Mouse (Mus musculus) forebrain, postnatal 0 days (tissue): ENCODE data around the gene Sidt1. TPM values are rescaled to one million over a fixed set of nuclear protein-coding genes. Genes with fewer than 3 reads are reported as not detected.

Experiments used
- ATAC-seq: fragments of 200-750 bp; cut with Nextera tagmentation; 2 replicates; pipeline ENCODE4 v1.8.0; 2017; ENCODE audit warnings: mild to moderate bottlenecking, moderate library complexity
- DNase-seq: peaks from one replicate; pipeline ENCODE4 v3.0.0-alpha.2; 2015
- H3K27ac ChIP-seq: fragments of 300-500 bp; sonication (generic); 2 replicates; pipeline ENCODE4 v1.5.1; 2014; ENCODE audit warnings: low read depth, mild to moderate bottlenecking, antibody characterized with exemption, low read length, moderate library complexity, mixed read lengths
- H3K27me3 ChIP-seq: fragments of 300-500 bp; sonication (generic); 2 replicates; pipeline ENCODE4 v1.6.1; 2014; ENCODE audit warnings: mild to moderate bottlenecking, low read length, mixed read lengths; ENCODE audit not compliant: insufficient read depth
- H3K36me3 ChIP-seq: fragments of 300-500 bp; sonication (generic); 2 replicates; pipeline ENCODE4 v1.6.1; 2014; ENCODE audit warnings: mild to moderate bottlenecking, moderate library complexity; ENCODE audit not compliant: insufficient read depth
- H3K4me1 ChIP-seq: fragments of 300-500 bp; sonication (generic); 2 replicates; pipeline ENCODE4 v1.6.1; 2014; ENCODE audit warnings: antibody characterized with exemption; ENCODE audit not compliant: insufficient read depth
- H3K4me2 ChIP-seq: fragments of 300-500 bp; sonication (generic); 2 replicates; pipeline ENCODE4 v1.6.1; 2014; ENCODE audit warnings: low read depth, mild to moderate bottlenecking, moderate library complexity
- H3K4me3 ChIP-seq: fragments of 300-500 bp; sonication (generic); 2 replicates; pipeline ENCODE4 v1.5.1; 2014; ENCODE audit warnings: low read depth, low read length, mixed read lengths
- H3K9ac ChIP-seq: fragments of 300-500 bp; sonication (generic); 2 replicates; pipeline ENCODE4 v1.6.1; 2014; ENCODE audit warnings: mild to moderate bottlenecking
- H3K9me3 ChIP-seq: fragments of 300-500 bp; sonication (generic); 2 replicates; pipeline ENCODE4 v1.6.1; 2016; ENCODE audit warnings: low read length
- CTCF ChIP-seq: sonication (generic); IDR thresholded peaks from 2 replicates; pipeline ENCODE4 v1.5.1; 2016; ENCODE audit warnings: antibody characterized with exemption, control low read depth, low read depth
- WGBS: fragments of 180-500 bp; shearing (Covaris S2); extraction: QIAGEN DNeasy Blood & Tissue Kit; methylation state at CpG from one replicate; pipeline ENCODE4 v1.1.7; 2014; 5-methylcytosine and 5-hydroxymethylcytosine counted together
- polyA plus RNA-seq: library from polyadenylated mRNA; unstranded; fragments of >200 nt; fragmentation: Nextera tagmentation; extraction: Ambion mirVana; gene quantifications from 2 replicates; pipeline ENCODE4 v1.2.1, GENCODE M21; 2015
- total RNA-seq: library from RNA; depleted of rRNA; stranded (reverse); fragments of >200 nt; gene quantifications from 2 replicates; pipeline ENCODE4 v1.2.3, GENCODE M21; 2014

Gene Sidt1
- total and polyA plus RNA-seq, 2 experiments from 2014 or later = 12.7 to 22.0 TPM

GRCm38 (mm10) chr16:44252735-44253134 is 80.3 kb downstream of the Sidt1 start:
- ATAC-seq (no peak), DNase-seq (no peak)
- no peak overlapping the region for H3K4me3 ChIP-seq
- no peaks in the 10 kb centered on the region for H3K36me3 ChIP-seq
- H3K9ac ChIP-seq = no peak overlapping the region
- no peaks in the 10 kb centered on the region for H3K27me3 ChIP-seq
- TF ChIP-seq CTCF = no peak
- H3K27ac ChIP-seq = no peak overlapping the region
- H3K9me3 ChIP-seq = no peaks in the 10 kb centered on the region
- WGBS = 90% methylated on average over 3 of the region's 3 CpGs
- no peaks in the 10 kb centered on the region for H3K4me1 ChIP-seq
- H3K4me2 ChIP-seq = no peak overlapping the region

- no peak overlapping the region for H3K4me2 ChIP-seq
- ATAC-seq = no peak
- no peaks in the 10 kb centered on the region for H3K36me3 ChIP-seq
- WGBS = 94% methylated on average over 10 of the region's 10 CpGs
- 0 out of 2 replicates have a peak, but pooled peaks cover 4% of the 10 kb centered on the region for H3K9me3 ChIP-seq
- no peaks in the 10 kb centered on the region for H3K27me3 ChIP-seq
- H3K4me3 ChIP-seq = no peak overlapping the region
- no peak for TF ChIP-seq CTCF
- no peak overlapping the region for H3K27ac ChIP-seq
- no peak overlapping the region for H3K9ac ChIP-seq
- no peaks in the 10 kb centered on the region for H3K4me1 ChIP-seq
- DNase-seq = no peak
These were observed 83.0 kb downstream of the Sidt1 start for GRCm38 (mm10) chr16:44249985-44250384.

DNA sequence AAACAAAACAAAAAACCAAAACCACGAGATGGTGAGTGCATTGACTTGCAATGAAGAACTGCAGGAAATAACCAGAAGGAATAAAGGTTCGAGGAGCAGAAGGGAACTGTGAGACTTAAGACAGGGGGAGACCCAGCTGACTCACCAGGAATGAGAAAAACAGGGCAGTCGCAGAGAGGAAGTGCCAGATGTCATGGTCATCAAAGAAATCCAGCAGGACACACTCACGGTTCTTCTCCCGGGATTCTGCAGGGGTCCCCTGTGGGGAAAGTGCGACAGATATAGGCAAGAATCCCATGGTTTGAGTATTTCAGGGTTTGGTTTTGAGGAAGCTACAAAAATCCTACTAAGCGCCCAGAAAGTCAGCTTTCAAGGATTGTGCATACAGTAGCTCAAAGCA is 89.7 kb downstream of the Sidt1 start:
- no peak for ATAC-seq
- TF ChIP-seq CTCF = no peak
- no peaks in the 10 kb centered on the region for H3K36me3 ChIP-seq
- no peak for DNase-seq
- H3K27me3 ChIP-seq = no peaks in the 10 kb centered on the region
- no peaks in the 10 kb centered on the region for H3K4me1 ChIP-seq
- no peak overlapping the region for H3K4me2 ChIP-seq
- H3K9ac ChIP-seq = no peak overlapping the region
- H3K9me3 ChIP-seq = 0 out of 2 replicates have a peak, but pooled peaks cover 4% of the 10 kb centered on the region
- 85% methylated on average over 7 of the region's 7 CpGs for WGBS
- H3K4me3 ChIP-seq = no peak overlapping the region
- no peak overlapping the region for H3K27ac ChIP-seq

DNA sequence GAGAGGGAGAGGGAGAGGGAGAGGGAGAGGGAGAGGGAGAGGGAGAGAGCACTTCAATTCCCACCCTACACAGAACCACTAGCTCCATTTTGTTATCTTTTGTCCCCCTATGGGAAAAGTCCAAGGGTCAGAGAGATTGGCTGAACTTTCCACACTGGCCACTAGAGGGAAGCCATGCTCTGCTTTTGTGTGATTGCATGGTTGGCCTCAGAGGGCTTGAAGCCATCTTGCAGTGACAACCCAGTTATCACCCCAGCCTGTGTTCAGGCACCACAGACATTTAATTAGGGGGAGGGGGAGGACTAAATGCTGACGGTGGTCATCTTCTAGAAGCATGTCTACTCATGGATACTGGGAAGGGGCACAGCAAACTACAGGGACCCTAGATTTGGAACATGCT is 90.4 kb downstream of the Sidt1 start:
- 2% methylated on average over 1 of the region's 1 CpGs for WGBS
- Histone ChIP-seq H3K36me3 (no peaks in the 10 kb centered on the region), H3K4me2 (no peak overlapping the region), H3K9ac (no peak overlapping the region), H3K4me3 (no peak overlapping the region), H3K27me3 (no peaks in the 10 kb centered on the region), H3K4me1 (no peaks in the 10 kb centered on the region), H3K9me3 (0 out of 2 replicates have a peak, but pooled peaks cover 4% of the 10 kb centered on the region), H3K27ac (no peak overlapping the region)
- TF ChIP-seq CTCF = peak; percentile 84
- ATAC-seq (peak; percentile 35; the same call in 1 of the 2 replicates), DNase-seq (peak; percentile 68)

DNA sequence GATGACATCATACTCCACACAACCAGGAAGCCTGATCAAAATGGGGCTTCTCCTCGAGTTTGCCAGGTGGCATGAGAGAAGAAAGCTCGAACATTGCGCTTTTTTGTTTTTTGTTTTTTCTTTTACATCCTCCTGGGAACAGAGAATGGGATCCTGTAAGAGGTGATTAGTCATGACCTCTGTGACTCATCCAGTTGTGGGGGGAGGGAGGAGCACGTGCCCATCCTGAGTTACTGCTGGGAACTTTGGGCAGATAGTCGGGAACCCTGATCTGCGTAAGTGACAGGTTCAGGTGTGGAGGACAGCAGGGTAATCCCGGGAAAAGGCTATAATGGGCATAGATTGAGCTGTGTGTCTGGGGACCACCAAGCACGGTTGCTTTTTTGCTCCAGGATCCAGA is 92.6 kb downstream of the Sidt1 start:
- no peak for ATAC-seq
- Histone ChIP-seq H3K4me3 (no peak overlapping the region), H3K4me2 (no peak overlapping the region), H3K36me3 (no peaks in the 10 kb centered on the region), H3K9me3 (no peaks in the 10 kb centered on the region), H3K27me3 (no peaks in the 10 kb centered on the region), H3K9ac (no peak overlapping the region), H3K27ac (no peak overlapping the region), H3K4me1 (no peaks in the 10 kb centered on the region)
- no peak for DNase-seq
- 71% methylated on average over 8 of the region's 8 CpGs for WGBS
- TF ChIP-seq CTCF = no peak

- H3K4me1 ChIP-seq = no peaks in the 10 kb centered on the region
- H3K9me3 ChIP-seq = no peaks in the 10 kb centered on the region
- peak; percentile 54 for DNase-seq
- ATAC-seq = peak; percentile 89
- no peaks in the 10 kb centered on the region for H3K36me3 ChIP-seq
- 52% methylated on average over 10 of the region's 10 CpGs for WGBS
- no peak overlapping the region for H3K4me3 ChIP-seq
- no peak overlapping the region for H3K27ac ChIP-seq
- no peak overlapping the region for H3K4me2 ChIP-seq
- H3K27me3 ChIP-seq = no peaks in the 10 kb centered on the region
- no peak overlapping the region for H3K9ac ChIP-seq
- no peak for TF ChIP-seq CTCF
These were observed 94.1 kb downstream of the Sidt1 start for GRCm38 (mm10) chr16:44238835-44239263.

DNA sequence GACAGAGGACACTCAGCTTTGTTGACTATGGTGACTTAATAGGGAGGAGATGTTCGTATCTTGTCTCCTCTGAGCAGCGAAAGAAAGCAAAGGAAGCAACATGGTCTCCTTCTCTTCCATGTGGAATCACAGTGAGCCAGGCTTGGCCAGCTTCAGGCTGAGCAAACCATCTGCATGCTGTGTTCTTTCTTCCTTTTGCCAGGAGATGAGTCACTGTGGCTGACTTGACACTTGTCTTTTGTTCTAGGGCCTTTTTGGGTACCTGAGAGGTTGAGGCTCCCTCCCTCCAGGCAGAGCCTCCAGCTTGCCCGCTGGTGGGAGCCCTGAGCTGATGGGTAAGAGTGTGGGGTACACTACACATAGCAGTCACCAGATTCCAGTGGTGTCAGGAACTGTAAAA is 95.2 kb downstream of the Sidt1 start:
- Histone ChIP-seq H3K4me1 (no peaks in the 10 kb centered on the region), H3K36me3 (no peaks in the 10 kb centered on the region), H3K9ac (no peak overlapping the region), H3K9me3 (no peaks in the 10 kb centered on the region), H3K27ac (no peak overlapping the region), H3K4me2 (no peak overlapping the region), H3K27me3 (no peaks in the 10 kb centered on the region), H3K4me3 (no peak overlapping the region)
- TF ChIP-seq CTCF = no peak
- WGBS = 61% methylated on average over 3 of the region's 3 CpGs
- no peak for ATAC-seq
- no peak for DNase-seq

- no peak for TF ChIP-seq CTCF
- no peak overlapping the region for H3K4me2 ChIP-seq
- H3K4me1 ChIP-seq = no peaks in the 10 kb centered on the region
- WGBS = 85% methylated on average over 7 of the region's 7 CpGs
- H3K27ac ChIP-seq = no peak overlapping the region
- no peaks in the 10 kb centered on the region for H3K9me3 ChIP-seq
- H3K9ac ChIP-seq = no peak overlapping the region
- DNase-seq (no peak), ATAC-seq (no peak)
- H3K36me3 ChIP-seq = no peaks in the 10 kb centered on the region
- no peaks in the 10 kb centered on the region for H3K27me3 ChIP-seq
- H3K4me3 ChIP-seq = no peak overlapping the region
These were observed 100.0 kb downstream of the Sidt1 start for GRCm38 (mm10) chr16:44233019-44233418.
